8 mouse cellular contexts compared by ENCODE assay signal in the genomic region with DNA sequence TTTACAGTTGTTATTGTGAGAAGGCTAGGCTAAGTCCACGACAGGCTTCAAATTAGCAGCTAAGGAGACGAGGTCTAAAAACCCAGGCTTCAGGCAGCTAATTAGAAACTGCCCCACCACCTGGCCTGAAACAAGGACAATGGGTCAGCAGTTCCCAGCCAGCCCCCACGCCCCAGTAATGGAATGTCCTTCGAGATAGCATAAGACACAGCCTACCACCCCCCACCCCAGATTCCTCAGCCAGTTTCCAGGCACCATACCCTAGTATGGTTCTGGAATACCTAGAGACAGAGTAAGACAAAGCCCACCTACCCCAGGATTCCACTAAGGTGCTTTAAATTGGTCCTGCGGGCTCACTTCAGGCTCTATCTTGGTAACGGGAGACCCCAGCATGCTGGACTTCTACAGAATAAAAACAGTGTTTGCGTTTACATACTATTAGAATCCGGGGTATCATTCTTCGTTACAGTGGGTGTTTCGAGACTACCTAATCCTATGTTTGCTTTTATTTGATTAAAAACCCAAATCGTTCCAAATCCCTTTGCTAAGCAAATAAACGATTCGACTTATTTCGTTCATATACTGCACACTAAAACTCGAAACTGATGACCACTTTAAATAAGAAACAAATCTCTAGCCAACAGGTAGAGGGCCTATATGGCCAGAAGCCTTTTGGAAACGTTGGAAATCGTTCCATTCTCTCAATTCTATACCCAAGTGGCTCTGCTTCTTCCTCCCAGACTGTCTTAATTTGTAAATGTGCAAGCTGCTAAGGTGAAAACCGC. TPM values are rescaled to one million over a fixed set of nuclear protein-coding genes. Genes with fewer than 3 reads are reported as not detected.
DNase-seq lines count a peak whose midpoint lies in the region; ATAC-seq and TF ChIP-seq lines count a peak whose summit lies in the region.

No protein-coding gene starts in this region.

- H3K36me3 ChIP-seq in heart, postnatal 0 days (replicated peaks; ENCODE audit: control insufficient read depth, insufficient read depth, low read length) = peaks cover 8% of the 10 kb centered on the region
- peaks cover under 1% of the 10 kb centered on the region; the same call in 1 of the 2 replicates for H3K36me3 ChIP-seq in limb, embryonic 11.5 days (ENCODE audit: control insufficient read depth, insufficient read depth, low read length)
- peaks cover 3% of the 10 kb centered on the region for H3K36me3 ChIP-seq in midbrain, embryonic 16.5 days (ENCODE audit: control insufficient read depth, insufficient read depth, low read length)

- peak overlapping the region; percentile 71 for H3K4me3 ChIP-seq in lung, adult 2 months (replicated peaks; ENCODE audit: extremely low read depth, low read depth, low read length)
- peak overlapping the region; percentile 97 for H3K4me3 ChIP-seq in heart, postnatal 0 days (ENCODE audit: low read depth, low read length)
- H3K4me3 ChIP-seq in limb, embryonic 11.5 days (ENCODE audit: low read depth, low read length) = peak overlapping the region; percentile 96
- H3K4me3 ChIP-seq in midbrain, embryonic 16.5 days (ENCODE audit: low read depth, low read length) = peak overlapping the region; percentile 62

- TF ChIP-seq CTCF in lung, adult 2 months (IDR thresholded peaks at IDR 0.05; ENCODE audit: insufficient read depth, low read length) = no peak
- no peak for TF ChIP-seq CTCF in heart, postnatal 0 days (IDR thresholded peaks at IDR 0.05; ENCODE audit: low read depth)

- no peak for DNase-seq in lung, adult 2 months
- no peak for DNase-seq in lung, postnatal 14 days
- DNase-seq in cerebellum, postnatal 14 days = peak; percentile 37 to 44
- DNase-seq in heart, postnatal 0 days (ENCODE audit: low spot score) = peak; percentile 61
- DNase-seq in limb, embryonic 11.5 days (ENCODE audit: low spot score) = peak; percentile 82
- no peak for DNase-seq in spleen, postnatal 36 days (ENCODE audit: low spot score in 2 of 2)
- no peak for DNase-seq in frontal cortex, postnatal 25 days (ENCODE audit: low spot score in 2 of 2)

- H3K27ac ChIP-seq in heart, postnatal 0 days (ENCODE audit: low read depth) = peak overlapping the region; percentile 99
- peak overlapping the region; percentile 98 for H3K27ac ChIP-seq in limb, embryonic 11.5 days (replicated peaks; ENCODE audit: low read depth, low read length)
- H3K27ac ChIP-seq in midbrain, embryonic 16.5 days (ENCODE audit: low read length) = peak overlapping the region; percentile 100

- TF ChIP-seq POLR2A in lung, adult 2 months (IDR thresholded peaks at IDR 0.05; ENCODE audit: borderline replicate concordance, extremely low read depth, low read depth, low read length) = no peak

- TF ChIP-seq EP300 in heart, postnatal 0 days (IDR thresholded peaks at IDR 0.05; ENCODE audit: low read depth) = no peak

- H3K9me3 ChIP-seq in heart, postnatal 0 days (replicated peaks; ENCODE audit: control insufficient read depth, low read length) = no peaks in the 10 kb centered on the region
- H3K9me3 ChIP-seq in limb, embryonic 11.5 days (ENCODE audit: control insufficient read depth, low read length) = no peaks in the 10 kb centered on the region
- H3K9me3 ChIP-seq in midbrain, embryonic 16.5 days (replicated peaks; ENCODE audit: control insufficient read depth, low read length, poor library complexity, severe bottlenecking) = no peaks in the 10 kb centered on the region

- H3K9ac ChIP-seq in heart, postnatal 0 days (replicated peaks; ENCODE audit: low read depth, low read length) = peak overlapping the region; percentile 93
- peak overlapping the region; percentile 100 for H3K9ac ChIP-seq in limb, embryonic 11.5 days (ENCODE audit: low read length)
- H3K9ac ChIP-seq in midbrain, embryonic 16.5 days (ENCODE audit: low read depth, low read length) = peak overlapping the region; percentile 89

- no peaks in the 10 kb centered on the region for H3K27me3 ChIP-seq in heart, postnatal 0 days (ENCODE audit: control insufficient read depth, insufficient read depth, low read length)
- H3K27me3 ChIP-seq in limb, embryonic 11.5 days (ENCODE audit: control insufficient read depth, insufficient read depth, low read length) = no peaks in the 10 kb centered on the region
- H3K27me3 ChIP-seq in midbrain, embryonic 16.5 days (ENCODE audit: control insufficient read depth, insufficient read depth, low read depth, low read length) = no peaks in the 10 kb centered on the region

- H3K4me2 ChIP-seq in heart, postnatal 0 days (ENCODE audit: low read depth, low read length) = peak overlapping the region; percentile 79
- peak overlapping the region; percentile 69 for H3K4me2 ChIP-seq in limb, embryonic 11.5 days (ENCODE audit: low read depth, severe bottlenecking)
- peak overlapping the region; percentile 86 for H3K4me2 ChIP-seq in midbrain, embryonic 16.5 days (ENCODE audit: low read length)

- ATAC-seq in heart, postnatal 0 days (ENCODE audit: insufficient read depth, low read depth) = no peak
- no peak for ATAC-seq in limb, embryonic 11.5 days (ENCODE audit: insufficient number of reproducible peaks, low FRiP score, low TSS enrichment, low read depth)
- ATAC-seq in midbrain, embryonic 16.5 days = no peak

- H3K4me1 ChIP-seq in lung, adult 2 months (ENCODE audit: control insufficient read depth, insufficient read depth, low read length) = peaks cover 3% of the 10 kb centered on the region; the same call in 1 of the 2 replicates
- H3K4me1 ChIP-seq in heart, postnatal 0 days (ENCODE audit: control insufficient read depth, insufficient read depth) = peaks cover 8% of the 10 kb centered on the region
- peaks cover 14% of the 10 kb centered on the region for H3K4me1 ChIP-seq in limb, embryonic 11.5 days (ENCODE audit: control insufficient read depth, insufficient read depth, low read length)
- peaks cover 19% of the 10 kb centered on the region for H3K4me1 ChIP-seq in midbrain, embryonic 16.5 days (ENCODE audit: control insufficient read depth, insufficient read depth, low read length)

- WGBS in lung, adult 2 months = 6% methylated on average over 18 of the region's 18 CpGs
- 3% methylated on average over 18 of the region's 18 CpGs for WGBS in heart, postnatal 0 days
- 3% methylated on average over 18 of the region's 18 CpGs for WGBS in limb, embryonic 11.5 days
- under 1% methylated on average over 18 of the region's 18 CpGs for WGBS in midbrain, embryonic 16.5 days

RNA-seq across cellular contexts. Expression of gene Hnrnpa3, which starts 1.0 kb away (rescaled TPM):
- 17.5 and 36.0 TPM in 2 replicates for polyA plus RNA-seq in lung, adult 2 months (2012; rRNA removed)
- 26.0 and 33.9 TPM in 2 replicates for total RNA-seq in heart, postnatal 0 days (2014; rRNA removed; ENCODE audit: low replicate concordance)
- polyA plus RNA-seq in heart, postnatal 0 days (2015; fragmentation: Nextera tagmentation; extraction: Ambion mirVana) = 93.6 and 102 TPM in 2 replicates
- 326 and 364 TPM in 2 replicates for polyA plus RNA-seq in limb, embryonic 11.5 days (2014; fragmentation: Nextera tagmentation; extraction: Ambion mirVana)
- polyA plus RNA-seq in midbrain, embryonic 16.5 days (2015; fragmentation: Nextera tagmentation; extraction: Ambion mirVana) = 169 and 217 TPM in 2 replicates

RNA-seq across cellular contexts. Expression of gene Nfe2l2, which starts 46.3 kb away (rescaled TPM):
- polyA plus RNA-seq in lung, adult 2 months (2012; rRNA removed) = 64.7 and 76.3 TPM in 2 replicates
- total RNA-seq in heart, postnatal 0 days (2014; rRNA removed; ENCODE audit: low replicate concordance) = 47.1 and 55.2 TPM in 2 replicates
- 50.1 and 50.4 TPM in 2 replicates for polyA plus RNA-seq in heart, postnatal 0 days (2015; fragmentation: Nextera tagmentation; extraction: Ambion mirVana)
- polyA plus RNA-seq in limb, embryonic 11.5 days (2014; fragmentation: Nextera tagmentation; extraction: Ambion mirVana) = 42.1 and 45.3 TPM in 2 replicates
- 9.3 and 9.8 TPM in 2 replicates for polyA plus RNA-seq in midbrain, embryonic 16.5 days (2015; fragmentation: Nextera tagmentation; extraction: Ambion mirVana)

Comparison
In these comparisons a context has a peak if more than half of its experiments do, and no peak if none do; other contexts are left out.
1. DNase-seq: peak in cerebellum, postnatal 14 days (2 of 2), heart, postnatal 0 days (single experiment) and limb, embryonic 11.5 days (single experiment); none in lung, adult 2 months (single experiment), lung, postnatal 14 days (single experiment), spleen, postnatal 36 days (0 of 2) and frontal cortex, postnatal 25 days (0 of 2).
2. Peak in every context shown above with its lines, with median percentiles within 50 percentile points of each other: H3K4me3 ChIP-seq, H3K27ac ChIP-seq, H3K4me2 ChIP-seq and H3K9ac ChIP-seq.